Mouse (Mus musculus) E14TG2a.4 (cell line): ENCODE measurements at regions not wholly inside any gene's neighbourhood (a gene's known extent, or its start where the extent isn't known, plus 50 kb on each side); places are given as distances from the start of the nearest gene placed in this dataset.

Source experiments
- CTCF ChIP-seq: conservative IDR thresholded peaks from 2 replicates; pipeline ENCODE4 v1.5.1; 2014; ENCODE audit warnings: low read length
- NANOG ChIP-seq: IDR thresholded peaks from 2 replicates; pipeline ENCODE4 v1.6.1; 2014; ENCODE audit warnings: borderline replicate concordance, low read length, mixed read lengths
- POU5F1 ChIP-seq: IDR thresholded peaks from 2 replicates; pipeline ENCODE4 v1.6.1; 2014; ENCODE audit warnings: low read length, borderline replicate concordance

GRCm38 (mm10) chr9:83315941-83316817, 124.7 kb downstream of the Lca5 start:
- TF ChIP-seq CTCF = no peak
- TF ChIP-seq POU5F1 = no peak
- TF ChIP-seq NANOG = no peak
